Mouse (Mus musculus): ENCODE data around the gene Rnd3.

DNA sequence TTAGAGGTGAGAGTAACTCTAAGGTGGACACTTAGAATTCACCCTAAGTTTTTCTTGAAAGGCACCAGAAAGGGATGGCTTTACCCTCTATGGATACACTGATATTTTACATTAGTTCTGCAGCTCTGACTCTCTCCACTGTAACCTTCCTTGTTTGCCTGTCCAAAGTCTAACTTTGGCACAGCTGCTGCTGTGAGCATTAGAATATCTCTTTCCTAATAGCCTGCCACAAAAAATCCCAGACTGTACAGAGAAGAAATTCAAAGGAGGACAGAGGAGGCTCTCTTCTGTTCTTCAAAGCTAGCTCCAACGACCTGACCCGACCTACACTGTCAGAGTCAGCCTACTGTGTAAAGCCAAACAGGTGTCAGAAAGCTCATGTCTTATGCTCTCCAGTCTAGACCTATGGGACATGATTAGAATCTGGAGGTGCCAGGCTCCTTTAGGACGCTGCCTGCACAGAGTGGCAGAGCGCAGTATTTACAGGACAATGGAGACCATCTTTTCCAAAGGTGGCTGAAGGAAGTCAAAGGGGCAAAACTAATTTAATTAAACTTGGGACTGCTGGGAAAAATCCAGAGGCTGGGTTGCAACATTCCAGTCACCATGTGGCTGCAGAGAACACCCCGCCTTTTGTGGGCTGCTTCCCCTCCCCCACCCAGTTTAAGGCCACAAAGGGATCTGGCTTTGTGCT lies 9.5 kb downstream of the Rnd3 start:
- no peak for TF ChIP-seq CTCF (IDR thresholded peaks at IDR 0.05; ENCODE audit: low read depth, low read length)
- TF ChIP-seq GATA2 (IDR thresholded peaks at IDR 0.05; ENCODE audit: borderline replicate concordance, low read depth, low read length), result no peak
- TF ChIP-seq POLR2AphosphoS5 (IDR thresholded peaks at IDR 0.05; ENCODE audit: insufficient replicate concordance, low read depth, low read length), result no peak
- no peak for TF ChIP-seq GATA1 (IDR thresholded peaks at IDR 0.05; ENCODE audit: borderline replicate concordance, low read length)
- no peak for TF ChIP-seq TAL1 (conservative IDR thresholded peaks at IDR 0.05; ENCODE audit: low read depth, low read length)
